Mouse (Mus musculus): ENCODE data around the gene Itga5. TPM values are rescaled to one million over a fixed set of nuclear protein-coding genes. Genes with fewer than 3 reads are reported as not detected.
A peak's percentile ranks its signal among the peaks of the same experiment; 100 is the strongest.

Itga5 gene
- total RNA-seq, 2 experiments from 2014 or later = 2.4 to 7.9 TPM

- no peak for ATAC-seq (replicated peaks; ENCODE audit: low FRiP score, poor library complexity, severe bottlenecking)
Observed at GRCm38 (mm10) chr15:103315979-103316776, 50.4 kb downstream of the Itga5 start.

- peak; percentile 55 for ATAC-seq (replicated peaks; ENCODE audit: low FRiP score, poor library complexity, severe bottlenecking)
Observed at GRCm38 (mm10) chr15:103315011-103315502, 51.5 kb downstream of the Itga5 start.

- no peak for ATAC-seq (replicated peaks; ENCODE audit: low FRiP score, poor library complexity, severe bottlenecking)
Observed at GRCm38 (mm10) chr15:103314181-103314580, 52.4 kb downstream of the Itga5 start.

- ATAC-seq (replicated peaks; ENCODE audit: low FRiP score, poor library complexity, severe bottlenecking) = peak; percentile 58
Observed at GRCm38 (mm10) chr15:103313495-103314095, 53.0 kb downstream of the Itga5 start.

- no peak for ATAC-seq (replicated peaks; ENCODE audit: low FRiP score, poor library complexity, severe bottlenecking)
Observed at GRCm38 (mm10) chr15:103310365-103310910, 56.1 kb downstream of the Itga5 start, which contains the start of gene Gpr84. TSS of gene Gpr84 (minus strand) at chr15:103310612.

GRCm38 (mm10) chr15:103308876-103309580 lies 57.5 kb downstream of the Itga5 start:
- ATAC-seq (replicated peaks; ENCODE audit: low FRiP score, poor library complexity, severe bottlenecking) = no peak

- no peak for ATAC-seq (replicated peaks; ENCODE audit: low FRiP score, poor library complexity, severe bottlenecking)
Observed at GRCm38 (mm10) chr15:103308056-103308875, 58.3 kb downstream of the Itga5 start.

- ATAC-seq (replicated peaks; ENCODE audit: low FRiP score, poor library complexity, severe bottlenecking) = peak; percentile 81
Observed at GRCm38 (mm10) chr15:103307125-103307524, 59.4 kb downstream of the Itga5 start.

GRCm38 (mm10) chr15:103305792-103306645 lies 60.5 kb downstream of the Itga5 start:
- ATAC-seq (replicated peaks; ENCODE audit: low FRiP score, poor library complexity, severe bottlenecking) = no peak

- peak; percentile 60 for ATAC-seq (replicated peaks; ENCODE audit: low FRiP score, poor library complexity, severe bottlenecking)
Observed at GRCm38 (mm10) chr15:103305070-103305678, 61.4 kb downstream of the Itga5 start.

- ATAC-seq (replicated peaks; ENCODE audit: low FRiP score, poor library complexity, severe bottlenecking) = no peak
Observed at GRCm38 (mm10) chr15:103304616-103304969, 62.0 kb downstream of the Itga5 start.

GRCm38 (mm10) chr15:103303916-103304615 lies 62.5 kb downstream of the Itga5 start:
- no peak for ATAC-seq (replicated peaks; ENCODE audit: low FRiP score, poor library complexity, severe bottlenecking)

- no peak for ATAC-seq (replicated peaks; ENCODE audit: low FRiP score, poor library complexity, severe bottlenecking)
Observed at GRCm38 (mm10) chr15:103302341-103303021, 64.1 kb downstream of the Itga5 start.

- ATAC-seq (replicated peaks; ENCODE audit: low FRiP score, poor library complexity, severe bottlenecking) = no peak
Observed at GRCm38 (mm10) chr15:103301547-103302340, 64.8 kb downstream of the Itga5 start.

- no peak for ATAC-seq (replicated peaks; ENCODE audit: low FRiP score, poor library complexity, severe bottlenecking)
Observed at GRCm38 (mm10) chr15:103301046-103301445, 65.5 kb downstream of the Itga5 start.

GRCm38 (mm10) chr15:103300560-103300959 lies 66.0 kb downstream of the Itga5 start:
- ATAC-seq (replicated peaks; ENCODE audit: low FRiP score, poor library complexity, severe bottlenecking) = no peak

Measured in erythroblast, adult 5-6 weeks (primary cell).